Mouse (Mus musculus) liver, embryonic 14.5 days (tissue): ENCODE measurements around the gene Pbp2.

Source experiments
- CTCF ChIP-seq: IDR thresholded peaks from 2 replicates; pipeline ENCODE4 v1.5.1; 2016; ENCODE audit warnings: antibody characterized with exemption, low read depth, control low read depth
- EP300 ChIP-seq: IDR thresholded peaks from 2 replicates; pipeline ENCODE4 v1.6.1; 2016; ENCODE audit warnings: antibody characterized with exemption, low read depth

DNA sequence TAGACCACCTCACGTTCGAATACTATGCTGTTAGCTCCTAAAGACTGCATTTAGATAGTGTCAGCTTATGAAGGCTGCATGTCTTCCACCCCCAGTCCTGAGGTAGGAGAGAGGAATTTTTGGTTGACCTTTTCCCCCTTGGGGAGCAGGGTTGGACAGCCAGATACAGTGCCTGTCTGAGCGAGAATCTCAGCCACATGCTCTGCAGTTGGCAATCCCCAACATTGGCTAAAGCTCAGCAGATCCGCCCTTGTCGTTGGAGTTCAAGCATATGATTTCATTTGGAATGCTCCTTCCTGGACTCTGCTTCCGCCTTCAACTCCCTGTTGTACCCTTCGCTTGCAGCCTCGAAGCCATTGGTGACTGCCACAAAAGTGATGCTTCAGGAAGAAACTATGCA, 26.2 kb upstream of the Pbp2 start:
- no peak for TF ChIP-seq CTCF
- no peak for TF ChIP-seq EP300
